Mouse (Mus musculus): Measurements from ENCODE around the gene Zfpl1. TPM values are rescaled to one million over a fixed set of nuclear protein-coding genes. Genes with fewer than 3 reads are reported as not detected.

The Zfpl1 gene
- polyA plus RNA-seq, 1 experiment: 34.2 TPM

GRCm38 (mm10) chr19:6070571-6071250, 14.0 kb downstream of the Zfpl1 start:
- H3K9ac ChIP-seq (ENCODE audit: low read depth, poor library complexity, severe bottlenecking): peak overlapping the region; percentile 13

GRCm38 (mm10) chr19:6069851-6070250, 14.9 kb downstream of the Zfpl1 start:
- no peak overlapping the region for H3K4me3 ChIP-seq (ENCODE audit: low read depth, low read length)
- no peaks in the 10 kb centered on the region for H3K36me3 ChIP-seq (ENCODE audit: control insufficient read depth, insufficient read depth, low read length, poor library complexity, severe bottlenecking)
- TF ChIP-seq CTCF (IDR thresholded peaks at IDR 0.05; ENCODE audit: low read depth, low read length) (no peak), POLR2A (IDR thresholded peaks at IDR 0.05; ENCODE audit: insufficient read depth, low read length) (no peak), EP300 (IDR thresholded peaks at IDR 0.05; ENCODE audit: insufficient read depth, low read depth, low read length) (no peak)

More at GRCm38 (mm10) chr19:6070571-6071250, 14.0 kb downstream of the Zfpl1 start:
- Histone ChIP-seq H3K9me3 (replicated peaks; ENCODE audit: control insufficient read depth, insufficient read depth, low read length, poor library complexity, severe bottlenecking) (no peaks in the 10 kb centered on the region), H3K27me3 (ENCODE audit: control insufficient read depth, insufficient read depth, low read length, poor library complexity, severe bottlenecking) (no peaks in the 10 kb centered on the region), H3K27ac (ENCODE audit: insufficient read depth, low read length) (no peak overlapping the region), H3K4me1 (ENCODE audit: control insufficient read depth, insufficient read depth, low read length) (peaks cover 2% of the 10 kb centered on the region), H3K36me3 (ENCODE audit: control insufficient read depth, insufficient read depth, low read length, poor library complexity, severe bottlenecking) (no peaks in the 10 kb centered on the region), H3K4me3 (ENCODE audit: low read depth, low read length) (peak overlapping the region; percentile 63)
- TF ChIP-seq CTCF (IDR thresholded peaks at IDR 0.05; ENCODE audit: low read depth, low read length) (no peak), POLR2A (IDR thresholded peaks at IDR 0.05; ENCODE audit: insufficient read depth, low read length) (peak; percentile 30), EP300 (IDR thresholded peaks at IDR 0.05; ENCODE audit: insufficient read depth, low read depth, low read length) (no peak)

GRCm38 (mm10) chr19:6068951-6069350, 15.8 kb downstream of the Zfpl1 start:
- TF ChIP-seq CTCF (IDR thresholded peaks at IDR 0.05; ENCODE audit: low read depth, low read length) (no peak), POLR2A (IDR thresholded peaks at IDR 0.05; ENCODE audit: insufficient read depth, low read length) (no peak), EP300 (IDR thresholded peaks at IDR 0.05; ENCODE audit: insufficient read depth, low read depth, low read length) (no peak)
- Histone ChIP-seq H3K9ac (ENCODE audit: low read depth, poor library complexity, severe bottlenecking) (no peak overlapping the region), H3K9me3 (replicated peaks; ENCODE audit: control insufficient read depth, insufficient read depth, low read length, poor library complexity, severe bottlenecking) (no peaks in the 10 kb centered on the region), H3K4me1 (ENCODE audit: control insufficient read depth, insufficient read depth, low read length) (peaks cover 2% of the 10 kb centered on the region), H3K27ac (ENCODE audit: insufficient read depth, low read length) (no peak overlapping the region), H3K27me3 (ENCODE audit: control insufficient read depth, insufficient read depth, low read length, poor library complexity, severe bottlenecking) (no peaks in the 10 kb centered on the region), H3K4me3 (ENCODE audit: low read depth, low read length) (no peak overlapping the region), H3K36me3 (ENCODE audit: control insufficient read depth, insufficient read depth, low read length, poor library complexity, severe bottlenecking) (no peaks in the 10 kb centered on the region)

More at GRCm38 (mm10) chr19:6069851-6070250, 14.9 kb downstream of the Zfpl1 start:
- H3K4me1 ChIP-seq (ENCODE audit: control insufficient read depth, insufficient read depth, low read length): peaks cover 2% of the 10 kb centered on the region
- no peaks in the 10 kb centered on the region for H3K9me3 ChIP-seq (replicated peaks; ENCODE audit: control insufficient read depth, insufficient read depth, low read length, poor library complexity, severe bottlenecking)
- H3K9ac ChIP-seq (ENCODE audit: low read depth, poor library complexity, severe bottlenecking): no peak overlapping the region
- H3K27me3 ChIP-seq (ENCODE audit: control insufficient read depth, insufficient read depth, low read length, poor library complexity, severe bottlenecking): no peaks in the 10 kb centered on the region
- H3K27ac ChIP-seq (ENCODE audit: insufficient read depth, low read length): no peak overlapping the region

GRCm38 (mm10) chr19:6067724-6068415, 16.9 kb downstream of the Zfpl1 start, which contains the start of gene Tm7sf2:
Gene Tm7sf2, minus strand, starts transcription at chr19:6068373.
- no peaks in the 10 kb centered on the region for H3K27me3 ChIP-seq (ENCODE audit: control insufficient read depth, insufficient read depth, low read length, poor library complexity, severe bottlenecking)
- peak within 1 kb of the TSS; percentile 30; the same call in 1 of the 2 replicates for H3K27ac ChIP-seq (ENCODE audit: insufficient read depth, low read length)
- peak; percentile 54 for TF ChIP-seq POLR2A (IDR thresholded peaks at IDR 0.05; ENCODE audit: insufficient read depth, low read length)
- no peak for TF ChIP-seq EP300 (IDR thresholded peaks at IDR 0.05; ENCODE audit: insufficient read depth, low read depth, low read length)
- H3K9me3 ChIP-seq (replicated peaks; ENCODE audit: control insufficient read depth, insufficient read depth, low read length, poor library complexity, severe bottlenecking): no peaks in the 10 kb centered on the region
- peak within 1 kb of the TSS; percentile 74 for H3K9ac ChIP-seq (ENCODE audit: low read depth, poor library complexity, severe bottlenecking)
- H3K4me3 ChIP-seq (ENCODE audit: low read depth, low read length): peak within 1 kb of the TSS; percentile 82
- H3K4me1 ChIP-seq (ENCODE audit: control insufficient read depth, insufficient read depth, low read length): peaks cover 2% of the 10 kb centered on the region
- no peaks in the 10 kb centered on the region for H3K36me3 ChIP-seq (ENCODE audit: control insufficient read depth, insufficient read depth, low read length, poor library complexity, severe bottlenecking)

- H3K27ac ChIP-seq (ENCODE audit: insufficient read depth, low read length): peak overlapping the region; percentile 30; the same call in 1 of the 2 replicates
- no peaks in the 10 kb centered on the region for H3K9me3 ChIP-seq (replicated peaks; ENCODE audit: control insufficient read depth, insufficient read depth, low read length, poor library complexity, severe bottlenecking)
- peak; percentile 41; the same call in 1 of the 2 replicates for TF ChIP-seq EP300 (IDR thresholded peaks at IDR 0.05; ENCODE audit: insufficient read depth, low read depth, low read length)
- peak; percentile 97 for TF ChIP-seq CTCF (IDR thresholded peaks at IDR 0.05; ENCODE audit: low read depth, low read length)
- TF ChIP-seq POLR2A (IDR thresholded peaks at IDR 0.05; ENCODE audit: insufficient read depth, low read length): no peak
- H3K36me3 ChIP-seq (ENCODE audit: control insufficient read depth, insufficient read depth, low read length, poor library complexity, severe bottlenecking): no peaks in the 10 kb centered on the region
- peaks cover 2% of the 10 kb centered on the region for H3K4me1 ChIP-seq (ENCODE audit: control insufficient read depth, insufficient read depth, low read length)
- H3K27me3 ChIP-seq (ENCODE audit: control insufficient read depth, insufficient read depth, low read length, poor library complexity, severe bottlenecking): no peaks in the 10 kb centered on the region
- H3K4me3 ChIP-seq (ENCODE audit: low read depth, low read length): peak overlapping the region; percentile 82
- peak overlapping the region; percentile 74 for H3K9ac ChIP-seq (ENCODE audit: low read depth, poor library complexity, severe bottlenecking)
These were observed 17.6 kb downstream of the Zfpl1 start for GRCm38 (mm10) chr19:6067011-6067723.

Measured in ES-Bruce4 (cell line).